Mouse (Mus musculus): ENCODE measurements around the gene Tenm3.

Tenm3 gene

DNA sequence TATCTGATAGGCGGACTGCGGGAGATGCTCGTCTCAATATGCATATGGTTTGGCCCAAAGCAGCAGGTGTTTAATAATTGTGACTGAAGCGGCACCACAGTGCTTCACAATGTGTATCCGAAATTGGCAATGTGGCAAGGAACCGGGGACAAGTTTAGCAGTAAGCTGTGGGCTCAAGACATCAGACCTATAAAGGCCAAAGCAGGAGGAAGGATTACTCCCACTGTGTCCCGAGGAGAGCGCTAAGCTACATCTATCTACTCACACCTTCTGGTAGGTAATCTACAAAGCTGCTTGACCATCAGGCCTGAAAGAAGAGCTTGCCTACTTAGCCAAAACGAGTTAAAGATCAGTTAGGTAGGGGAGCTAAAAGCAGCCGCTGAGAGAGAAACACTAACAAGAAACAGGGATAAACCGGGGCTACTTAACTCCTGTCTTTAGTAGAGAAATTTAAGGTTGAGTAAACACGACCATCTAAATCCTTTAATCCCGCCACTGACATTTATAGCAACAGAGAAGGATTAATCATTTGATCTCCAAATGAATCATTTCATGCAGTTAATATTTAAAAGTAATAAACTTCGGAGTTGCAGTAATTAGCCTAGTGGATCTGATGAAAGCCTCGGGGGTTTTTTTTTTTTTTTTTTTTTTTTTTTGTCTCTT is 188.2 kb downstream of the Tenm3 start:
- peak; percentile 15 to 36 for DNase-seq

DNA sequence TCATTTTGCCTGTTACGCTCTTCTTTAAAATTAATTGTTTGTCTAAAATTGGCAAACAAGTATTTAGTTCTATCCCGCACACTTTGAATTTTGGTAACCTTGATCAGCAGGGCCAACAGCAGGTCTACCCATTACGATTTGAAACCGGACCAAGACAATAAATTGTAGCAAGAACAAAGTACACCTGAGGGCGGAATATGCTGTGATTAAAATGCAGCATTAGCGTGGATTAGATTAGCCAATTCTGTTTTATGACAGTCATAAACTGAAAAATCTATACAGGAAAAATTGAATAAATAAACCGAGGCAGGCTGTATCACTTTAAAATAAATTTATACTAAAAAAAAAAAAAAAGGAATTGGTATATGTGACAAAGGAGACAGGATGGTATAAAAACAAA is 193.9 kb downstream of the Tenm3 start:
- no peak for DNase-seq

DNA sequence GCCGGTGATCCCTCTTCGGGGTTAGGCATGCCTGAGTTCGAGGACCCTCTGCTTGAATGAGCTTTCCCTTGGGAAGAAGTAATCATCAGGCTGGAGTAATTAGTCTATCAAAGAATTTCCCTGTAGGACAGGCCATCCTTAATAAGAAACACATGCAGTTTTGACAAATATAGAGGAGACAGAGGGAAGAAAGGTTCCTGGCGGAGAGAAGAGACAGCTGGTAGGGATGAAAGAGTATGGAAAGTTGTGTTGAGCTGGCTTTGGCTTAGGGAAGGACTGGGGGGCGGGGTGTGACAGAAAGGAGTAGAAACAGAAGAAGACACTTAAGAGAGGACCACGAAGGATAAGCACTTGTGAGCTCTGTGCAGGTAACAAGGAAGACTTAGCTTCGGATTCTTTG is 194.3 kb downstream of the Tenm3 start:
- DNase-seq = no peak

DNA sequence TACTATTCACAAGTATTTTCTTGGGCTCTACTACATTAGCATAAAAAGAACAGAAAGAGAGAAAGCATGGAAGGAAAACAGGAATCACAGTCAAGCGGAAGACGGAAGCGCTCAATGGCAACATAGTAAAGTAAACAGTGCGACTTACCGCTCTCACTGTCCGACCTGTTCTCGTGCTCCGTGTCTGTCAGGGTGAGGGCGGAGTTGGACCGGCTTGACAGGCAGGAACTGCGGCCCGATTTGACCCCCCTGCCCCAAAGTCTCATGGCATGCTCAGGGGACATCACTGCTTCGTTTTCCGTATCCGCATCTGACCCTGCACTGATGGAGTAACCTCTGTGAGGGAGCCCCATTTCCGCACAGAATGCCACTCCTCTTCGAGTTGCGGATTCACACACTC is 197.6 kb downstream of the Tenm3 start:
- no peak for DNase-seq

DNA sequence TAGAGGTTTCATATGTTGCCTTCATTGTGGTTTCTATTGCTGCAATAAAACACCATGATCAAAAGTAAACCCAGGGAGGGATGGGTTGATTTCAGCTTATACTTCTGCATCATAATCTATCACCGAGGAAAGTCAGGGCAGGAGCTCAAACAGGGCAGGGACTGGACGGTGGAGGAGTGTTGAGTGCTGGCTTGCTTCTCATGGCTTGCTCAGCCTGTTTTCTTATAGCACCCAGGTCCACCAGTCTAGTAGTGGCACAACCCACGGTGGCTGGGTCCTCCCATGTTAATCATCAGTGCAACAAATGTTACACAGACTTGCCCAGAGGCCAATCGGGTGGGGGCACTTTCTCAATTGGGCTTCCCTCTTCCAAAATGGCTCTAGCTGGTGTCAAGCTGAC is 205.6 kb downstream of the Tenm3 start:
- DNase-seq = no peak

DNA sequence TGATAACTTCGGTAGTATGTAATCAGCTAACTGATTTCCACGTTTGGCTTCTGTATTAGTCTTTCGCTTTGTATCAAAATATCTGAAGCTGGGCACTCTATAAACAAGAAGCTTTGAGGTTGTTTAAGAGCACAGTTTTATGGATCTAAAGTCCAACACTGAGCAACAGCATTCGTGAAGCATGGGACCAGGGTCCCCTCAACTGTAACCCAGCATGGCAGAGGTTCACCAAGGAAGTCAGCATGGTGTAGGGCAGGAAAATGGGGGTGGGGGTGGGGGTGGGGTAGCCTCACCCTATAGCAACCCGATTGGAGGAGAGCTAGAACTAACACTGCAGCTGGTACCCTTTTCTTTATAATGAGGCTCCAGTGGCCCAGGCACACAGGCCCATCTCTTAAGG is 206.8 kb downstream of the Tenm3 start:
- no peak for DNase-seq

DNA sequence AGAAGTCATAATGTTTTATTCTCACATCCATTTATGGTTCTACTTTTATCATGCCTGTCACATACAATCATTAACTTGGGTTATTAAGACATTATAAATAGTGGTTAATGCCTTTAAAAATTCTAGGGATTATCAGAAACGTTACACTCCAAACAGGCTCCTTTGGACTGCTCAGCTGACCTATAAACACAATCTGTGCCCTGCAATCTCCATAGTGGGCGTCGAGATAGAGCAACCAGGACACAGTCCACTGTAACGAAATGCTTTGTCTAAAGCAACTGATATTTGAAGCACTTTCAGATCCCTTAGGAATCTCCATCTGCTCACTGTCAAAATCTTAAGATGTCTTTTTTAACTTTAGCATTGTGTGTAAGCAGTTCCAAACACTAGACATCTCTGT is 207.9 kb downstream of the Tenm3 start:
- no peak for DNase-seq

DNA sequence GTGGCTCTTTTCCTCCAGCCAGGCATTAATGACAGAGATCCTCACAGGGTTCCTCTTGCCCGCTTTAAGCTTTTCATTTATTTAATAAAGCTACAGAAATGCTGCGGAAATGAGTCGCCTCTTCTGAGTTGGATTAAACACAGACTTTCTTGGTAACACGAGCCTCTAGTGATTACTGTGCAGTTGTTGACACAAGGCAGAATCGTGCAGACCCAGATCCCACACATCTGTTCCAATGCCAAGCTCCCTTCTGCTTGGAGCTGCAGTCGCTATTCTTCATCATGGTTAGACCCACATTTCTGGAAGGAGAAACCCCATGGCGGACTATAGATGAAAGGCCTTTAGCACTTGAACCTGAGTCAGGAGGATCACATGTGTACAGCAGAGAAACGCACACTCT is 210.3 kb downstream of the Tenm3 start:
- no peak for DNase-seq

DNA sequence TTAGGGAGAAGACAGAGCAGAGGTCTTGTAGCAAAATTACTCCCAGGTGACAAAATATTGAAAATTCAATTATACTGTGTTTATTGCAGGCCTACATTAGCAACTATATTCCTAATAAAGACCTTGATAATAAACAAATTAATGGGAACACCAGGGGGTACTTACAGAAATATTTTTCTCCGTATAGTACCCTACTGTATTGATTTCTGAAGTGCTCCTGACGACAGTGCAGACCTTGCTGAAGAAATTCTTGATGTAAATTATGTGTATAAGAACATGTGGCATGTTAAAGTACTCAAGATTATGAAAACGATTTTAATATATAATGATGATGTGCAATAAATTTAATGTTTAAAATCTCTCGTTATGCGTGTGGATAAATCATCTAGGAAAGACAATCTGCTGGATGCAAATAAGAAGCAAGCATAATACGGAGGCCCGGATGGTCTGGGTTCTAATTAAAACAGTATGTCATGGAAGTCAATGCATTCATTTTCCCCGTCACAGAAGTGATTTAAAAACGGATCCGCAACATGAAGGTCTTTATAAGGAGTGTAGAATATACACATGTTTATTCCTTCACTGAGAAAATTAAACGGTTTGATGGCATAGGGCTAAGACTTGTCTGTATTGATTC is 221.1 kb downstream of the Tenm3 start:
- no peak for DNase-seq

DNA sequence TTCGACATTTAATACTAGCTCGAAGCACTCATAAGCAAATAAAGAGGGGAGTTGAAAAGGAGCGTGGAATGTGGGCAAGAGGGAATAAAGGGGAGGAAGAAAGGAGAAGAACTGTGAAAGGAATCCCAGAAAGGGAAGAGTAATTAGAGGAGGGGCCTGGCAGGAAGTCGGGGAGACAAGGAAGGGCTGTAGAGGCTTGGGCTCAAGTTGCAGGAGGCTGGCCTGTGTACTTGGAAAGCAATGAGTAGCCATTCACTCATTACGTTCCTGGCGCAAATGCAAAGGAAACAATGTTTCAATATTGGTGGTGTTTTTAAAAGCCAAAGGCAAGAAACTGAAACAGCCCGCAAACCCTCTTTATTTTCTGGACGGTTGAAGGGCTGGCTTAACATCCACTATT is 228.7 kb downstream of the Tenm3 start:
- no peak for DNase-seq

DNA sequence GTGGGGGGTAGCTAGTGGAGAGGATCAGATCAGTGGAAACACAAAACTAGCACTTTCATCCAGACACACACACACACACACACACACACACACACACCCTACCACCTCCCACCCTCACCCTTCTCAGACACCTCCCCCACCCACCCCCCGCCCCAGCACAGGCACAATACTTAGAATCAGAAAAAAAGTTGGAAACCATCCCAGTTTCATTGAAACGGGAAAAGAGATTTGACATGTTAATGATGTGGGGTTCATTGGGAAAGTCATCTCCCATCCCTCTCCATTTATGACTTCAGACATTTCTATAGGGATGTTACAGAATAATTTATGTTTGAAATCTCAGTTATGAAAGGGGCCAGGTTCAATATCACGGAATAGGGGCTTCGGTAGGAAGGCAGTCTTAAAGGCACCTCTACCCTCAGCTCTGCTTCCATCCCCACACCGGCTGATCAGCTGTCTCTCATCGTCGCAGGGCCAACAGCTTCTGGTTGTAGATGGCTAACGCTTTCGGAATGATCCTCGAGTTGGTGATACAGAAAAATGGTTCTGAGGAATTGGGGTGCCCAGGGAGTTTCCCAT is 231.7 kb downstream of the Tenm3 start:
- no peak for DNase-seq

DNA sequence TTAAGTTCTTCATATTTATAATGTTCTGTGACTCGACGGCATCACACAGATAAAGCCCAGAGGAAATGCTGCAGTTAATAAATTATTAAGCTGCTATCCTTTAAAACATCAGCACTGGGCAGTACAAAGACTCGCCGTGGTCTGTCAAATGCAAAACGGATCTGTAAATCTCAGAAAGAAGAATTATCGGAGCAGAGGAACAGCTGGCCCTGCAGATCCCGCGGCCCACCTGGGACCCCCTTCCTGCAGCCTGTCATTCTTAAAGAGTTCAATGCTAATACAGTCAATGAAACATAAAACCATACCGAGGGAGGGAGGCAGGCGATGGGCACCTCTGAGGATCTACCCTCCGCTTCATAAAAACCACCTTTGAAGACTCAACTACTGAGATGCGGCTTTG is 232.6 kb downstream of the Tenm3 start:
- DNase-seq = no peak

DNA sequence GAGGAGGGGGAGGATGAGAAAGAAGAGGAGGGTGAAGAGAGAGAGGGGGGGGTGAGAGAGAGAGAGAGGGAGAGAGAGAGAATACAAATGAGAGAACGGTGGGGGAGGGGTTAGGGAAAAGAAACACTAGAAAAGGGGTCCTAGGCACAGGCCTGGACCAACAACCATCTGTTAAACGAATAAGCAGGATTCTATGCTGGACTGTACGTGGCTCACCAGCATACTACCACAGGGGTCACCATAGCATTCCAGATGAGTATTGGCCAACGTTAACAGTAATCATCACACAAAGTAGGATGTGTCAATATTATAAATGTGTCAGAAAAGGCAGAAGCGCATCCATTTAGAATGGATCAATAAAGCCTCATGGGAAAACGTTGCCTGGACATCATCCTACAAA is 233.4 kb downstream of the Tenm3 start:
- DNase-seq = no peak

DNA sequence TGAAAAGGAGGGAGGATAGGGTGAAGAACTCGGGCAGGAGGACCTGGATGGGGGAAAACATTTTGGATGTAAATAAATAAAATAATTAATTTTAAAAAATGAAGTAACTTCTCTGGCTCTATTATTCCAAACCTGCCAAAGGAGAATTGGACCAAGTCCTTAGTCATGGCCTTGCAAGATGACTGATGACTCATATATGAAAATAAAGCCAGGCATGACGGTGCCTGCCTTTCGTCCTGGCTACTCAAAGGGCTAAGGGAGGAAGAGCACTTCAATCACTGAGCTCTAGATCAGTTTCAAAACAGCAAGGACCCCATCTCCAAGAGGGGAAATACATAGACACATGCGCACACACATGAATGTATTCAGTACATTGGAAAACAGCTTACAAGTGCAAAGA is 234.1 kb downstream of the Tenm3 start:
- DNase-seq = no peak

DNA sequence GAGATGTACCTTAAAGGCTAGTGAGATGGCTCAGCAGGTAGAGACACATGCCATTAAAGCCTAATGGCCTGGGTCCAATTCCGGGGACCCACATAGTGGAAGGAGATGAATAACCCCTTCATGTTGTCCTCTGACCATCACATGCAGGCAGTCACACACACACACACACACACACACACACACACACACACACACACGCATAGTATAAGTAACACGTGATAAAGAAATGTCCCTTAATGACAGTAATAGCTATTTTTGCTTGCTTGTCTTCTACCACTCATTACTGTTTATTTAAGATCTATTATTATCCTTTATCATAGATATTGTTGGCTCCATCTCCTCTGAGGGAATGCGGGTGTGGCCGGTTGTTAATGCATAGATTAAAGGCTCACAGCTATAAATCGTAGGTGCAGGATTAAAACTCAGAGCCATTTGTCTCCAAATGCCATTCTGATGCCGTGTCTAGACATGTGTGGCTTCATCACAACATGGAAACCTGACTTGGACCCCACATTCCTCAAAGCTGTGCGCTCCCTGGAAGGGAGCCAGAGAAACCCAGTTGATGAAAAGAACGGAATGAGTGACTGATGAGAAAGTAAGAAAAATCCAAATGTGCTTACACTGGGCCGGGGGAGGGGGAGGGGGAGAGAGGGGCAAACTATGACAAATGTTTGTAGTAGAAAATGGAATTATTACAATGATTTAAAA is 239.4 kb downstream of the Tenm3 start:
- no peak for DNase-seq

DNA sequence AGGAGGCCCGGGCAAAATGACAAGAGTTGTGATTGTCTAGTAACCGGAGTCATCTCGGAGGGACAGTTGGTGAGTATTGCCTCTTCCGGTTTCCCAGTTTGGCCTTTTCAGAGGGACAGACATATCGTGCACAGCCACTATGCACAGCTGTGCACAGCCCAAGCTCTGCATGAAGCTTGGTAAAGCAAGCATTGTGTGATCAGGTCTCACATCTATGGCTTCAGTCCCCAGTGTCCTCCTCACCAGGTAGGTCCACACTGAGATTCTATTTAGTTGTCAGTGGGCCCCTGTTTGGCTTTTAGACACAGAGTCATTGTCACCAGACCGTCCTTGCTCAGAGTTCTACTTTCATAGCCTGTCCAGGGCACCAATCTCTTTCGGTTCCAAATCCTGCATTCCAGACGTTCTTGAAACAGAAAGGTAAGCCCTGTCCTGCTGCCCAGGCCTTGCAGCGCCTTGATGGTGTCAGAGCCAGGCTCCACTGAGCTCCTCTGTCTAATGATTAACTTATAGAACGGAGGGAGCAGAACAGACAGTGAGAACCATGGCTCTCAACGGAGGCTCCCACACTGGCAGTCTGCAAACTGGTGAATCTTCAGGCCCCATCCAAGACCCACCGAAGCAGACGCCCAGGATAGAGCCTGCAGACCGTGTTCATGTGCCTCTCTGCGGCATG is 240.4 kb downstream of the Tenm3 start:
- DNase-seq = no peak

DNA sequence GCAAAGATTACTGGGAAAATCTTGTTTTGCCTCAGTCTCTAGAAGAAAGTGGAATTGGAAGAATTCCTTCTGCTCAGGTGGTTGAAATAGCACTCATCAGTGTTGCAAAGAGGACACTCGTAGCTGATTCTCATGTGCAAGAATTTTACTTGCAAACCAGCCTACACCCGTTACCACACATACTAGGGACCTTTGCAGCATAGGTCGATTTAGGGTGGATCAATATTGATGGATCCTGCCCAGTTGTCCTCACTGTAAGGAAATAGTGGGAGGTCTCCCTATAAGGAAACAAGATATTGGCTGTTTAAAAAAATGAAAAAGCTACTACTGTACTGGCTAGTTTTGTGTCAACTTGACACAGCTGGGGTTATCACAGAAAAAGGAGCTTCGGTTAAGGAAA is 242.1 kb downstream of the Tenm3 start:
- no peak for DNase-seq

DNA sequence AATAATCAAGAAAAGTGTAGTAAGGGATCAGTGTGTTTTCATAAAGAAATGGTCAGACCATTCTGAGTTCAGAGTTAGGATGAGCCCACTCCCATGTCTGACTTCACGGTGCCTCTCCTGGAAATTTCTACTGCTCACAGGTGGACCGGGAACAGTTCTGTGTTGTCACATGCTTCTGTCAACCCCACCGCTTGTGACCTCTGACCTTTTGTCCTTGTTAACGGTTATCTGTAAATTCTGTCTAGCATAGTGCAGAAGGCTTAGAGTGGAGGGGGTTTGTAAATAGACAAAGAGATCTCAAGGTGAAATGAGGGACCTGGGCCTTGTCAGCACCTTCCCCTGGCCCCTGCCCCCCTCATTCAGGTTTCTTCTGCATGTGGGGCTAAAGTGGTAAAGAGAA is 244.7 kb downstream of the Tenm3 start:
- no peak for DNase-seq

DNA sequence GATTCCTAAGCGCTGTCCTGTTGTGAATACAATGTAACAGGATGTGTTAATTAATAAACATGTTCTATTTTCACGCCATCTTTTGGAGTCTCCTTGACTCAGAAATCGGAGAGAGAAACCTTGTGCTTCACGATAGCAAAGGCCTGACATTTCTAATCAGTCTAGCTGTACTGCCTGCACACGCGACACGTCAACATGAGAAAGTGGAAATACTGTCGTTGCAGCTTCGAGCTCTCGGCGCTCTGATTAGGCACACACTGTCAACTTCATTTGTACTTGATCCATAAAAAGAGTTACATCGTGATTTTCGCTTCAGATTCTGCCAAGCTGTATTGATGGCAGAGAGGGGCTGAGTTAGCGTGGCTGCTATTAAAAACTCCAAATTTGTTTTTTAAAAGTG is 247.4 kb downstream of the Tenm3 start:
- no peak for DNase-seq

DNA sequence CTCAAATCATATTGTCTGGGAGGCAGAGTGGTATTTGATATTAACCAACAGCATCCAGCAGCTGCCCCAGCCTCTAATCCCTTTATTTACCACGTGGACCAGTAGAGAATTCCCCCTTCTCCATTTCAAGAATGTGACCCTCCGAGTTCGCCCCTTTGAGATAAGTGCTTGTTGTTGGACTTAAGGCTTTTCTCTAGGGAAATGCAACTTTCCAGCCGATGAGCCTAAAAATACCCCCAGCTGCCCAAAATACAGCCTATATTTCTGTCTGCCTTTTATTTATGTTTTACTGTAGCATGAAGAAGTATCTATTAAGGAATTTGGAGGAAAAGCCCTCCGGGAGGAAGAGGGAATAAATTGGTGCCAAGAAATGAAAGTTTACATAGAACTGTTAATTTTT is 251.9 kb downstream of the Tenm3 start:
- DNase-seq = no peak

DNA sequence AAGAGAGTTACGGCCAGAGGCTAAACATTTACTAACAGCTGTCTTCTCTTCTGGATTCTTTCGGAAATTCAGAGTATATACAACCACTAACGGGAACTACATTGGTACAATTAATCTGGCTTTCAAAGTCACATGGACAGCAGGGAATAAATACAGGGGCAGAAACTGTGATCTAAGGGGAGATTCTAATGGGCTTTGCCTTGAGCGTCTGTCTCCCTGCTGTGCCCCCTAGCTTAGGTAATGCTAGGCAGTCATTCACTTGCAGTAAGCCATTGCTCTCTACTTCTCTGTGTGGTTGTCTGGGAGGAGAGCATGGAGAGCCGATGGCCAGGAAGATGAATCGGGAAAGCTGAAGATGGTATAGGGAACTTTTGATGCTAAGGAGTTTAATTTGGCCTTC is 264.0 kb downstream of the Tenm3 start:
- DNase-seq = no peak

DNA sequence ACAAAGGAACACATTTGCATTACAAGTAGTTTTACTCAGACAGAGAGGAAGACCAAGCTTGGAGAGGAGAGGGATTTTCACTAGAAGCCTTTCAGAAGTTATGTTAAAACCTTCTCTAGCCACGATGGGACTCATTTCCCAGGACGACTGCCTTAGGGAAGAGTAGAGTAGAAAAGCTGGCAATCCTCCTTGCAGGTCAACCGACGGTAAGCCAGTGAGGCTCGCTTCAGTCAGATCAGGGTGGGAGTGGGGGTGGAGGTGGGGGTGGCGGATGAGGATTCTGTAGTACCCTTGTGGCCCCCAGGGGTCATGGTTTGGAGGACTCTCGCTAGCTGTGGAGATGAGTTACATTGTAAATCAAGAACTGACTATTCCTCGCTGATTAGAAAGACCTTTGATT is 264.6 kb downstream of the Tenm3 start:
- no peak for DNase-seq

DNA sequence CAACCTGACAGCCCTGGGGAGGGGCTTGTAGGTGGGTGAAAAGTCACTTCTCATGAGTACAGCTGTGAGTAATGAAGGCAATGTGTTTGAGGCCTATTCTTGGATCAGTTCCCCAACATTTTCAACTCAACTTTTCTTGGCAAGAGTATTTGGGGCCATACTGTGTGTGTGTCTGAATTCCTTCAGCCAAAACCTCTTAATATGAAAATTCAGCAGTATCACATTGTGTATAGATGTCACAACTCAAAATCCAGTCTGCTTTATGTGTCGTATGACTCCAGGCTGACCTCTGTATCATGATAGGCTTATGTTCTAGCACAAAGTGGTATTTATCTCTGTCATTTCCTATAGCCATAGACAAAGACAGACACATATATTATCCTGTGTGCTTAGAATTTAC is 270.8 kb downstream of the Tenm3 start:
- no peak for DNase-seq

DNA sequence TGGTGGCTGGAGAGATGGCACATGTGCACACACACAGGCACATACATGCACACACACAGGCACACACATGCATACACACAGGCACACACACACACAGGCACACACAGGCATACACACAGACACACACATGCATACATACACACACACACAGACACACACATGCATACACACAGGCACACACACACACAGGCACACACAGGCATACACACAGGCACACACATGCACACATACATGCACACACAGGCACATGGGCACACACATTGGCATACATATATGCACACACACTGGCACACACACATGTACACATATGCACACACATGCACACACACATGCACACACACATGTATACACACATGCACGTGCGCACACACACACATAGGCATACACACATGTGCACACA is 271.4 kb downstream of the Tenm3 start:
- DNase-seq = no peak

Measured in cerebellum, postnatal 10 days (tissue).